Mouse (Mus musculus) midbrain, embryonic 15.5 days (tissue): ENCODE measurements around the gene Ralgapa2. TPM values are rescaled to one million over a fixed set of nuclear protein-coding genes. Genes with fewer than 3 reads are reported as not detected.

ENCODE experiments used
- ATAC-seq: fragments of 200-750 bp; cut with Nextera tagmentation; replicated peaks from 2 replicates; pipeline ENCODE4 v1.8.0; 2017; ENCODE audit warnings: moderate TSS enrichment
- H3K27ac ChIP-seq: fragments of 300-500 bp; sonication (generic); 2 replicates; pipeline ENCODE4 v1.5.1; 2015; ENCODE audit warnings: mild to moderate bottlenecking, inconsistent platforms
- H3K27me3 ChIP-seq: fragments of 300-500 bp; sonication (generic); replicated peaks from 2 replicates; pipeline ENCODE4 v1.6.1; 2015; ENCODE audit warnings: inconsistent platforms
- H3K36me3 ChIP-seq: fragments of 300-500 bp; sonication (generic); replicated peaks from 2 replicates; pipeline ENCODE4 v1.6.1; 2015; ENCODE audit warnings: inconsistent platforms
- H3K4me1 ChIP-seq: fragments of 300-500 bp; sonication (generic); 2 replicates; pipeline ENCODE4 v1.6.1; 2015; ENCODE audit warnings: inconsistent platforms
- H3K4me2 ChIP-seq: fragments of 300-500 bp; sonication (generic); 2 replicates; pipeline ENCODE4 v1.6.1; 2015; ENCODE audit warnings: inconsistent platforms, mild to moderate bottlenecking, moderate library complexity
- H3K4me3 ChIP-seq: fragments of 300-500 bp; sonication (generic); 2 replicates; pipeline ENCODE4 v1.5.1; 2015; ENCODE audit warnings: mild to moderate bottlenecking, inconsistent platforms
- H3K9ac ChIP-seq: fragments of 300-500 bp; sonication (generic); 2 replicates; pipeline ENCODE4 v1.6.1; 2015; ENCODE audit warnings: mild to moderate bottlenecking, inconsistent platforms
- H3K9me3 ChIP-seq: fragments of 300-500 bp; sonication (generic); 2 replicates; pipeline ENCODE4 v1.6.1; 2016; ENCODE audit warnings: inconsistent platforms
- WGBS: fragments of 180-500 bp; shearing (Covaris S2); methylation state at CpG from one replicate; pipeline ENCODE4 v1.1.7; 2015; ENCODE audit warnings: mixed read lengths; 5-methylcytosine and 5-hydroxymethylcytosine counted together
- polyA plus RNA-seq: library from polyadenylated mRNA; unstranded; fragments of >200 nt; fragmentation: Nextera tagmentation; extraction: Ambion mirVana; gene quantifications from 2 replicates; pipeline ENCODE4 v1.2.1, GENCODE M21; 2015

The Ralgapa2 gene
- polyA plus RNA-seq, 1 experiment from 2014 or later: 15.1 TPM

- no peaks in the 10 kb centered on the region for H3K4me1 ChIP-seq
- H3K4me2 ChIP-seq: no peak overlapping the region
- WGBS: 93% methylated on average over 4 of the region's 4 CpGs
- no peaks in the 10 kb centered on the region for H3K9me3 ChIP-seq
- no peak overlapping the region for H3K27ac ChIP-seq
- ATAC-seq: no peak
- H3K27me3 ChIP-seq: no peaks in the 10 kb centered on the region
- H3K36me3 ChIP-seq: no peaks in the 10 kb centered on the region
- no peak overlapping the region for H3K4me3 ChIP-seq
- H3K9ac ChIP-seq: no peak overlapping the region
These were observed 12.7 kb upstream of the Ralgapa2 start for GRCm38 (mm10) chr2:146524685-146525415.

- Histone ChIP-seq H3K9me3 (no peaks in the 10 kb centered on the region), H3K27me3 (no peaks in the 10 kb centered on the region), H3K36me3 (no peaks in the 10 kb centered on the region), H3K9ac (no peak overlapping the region), H3K4me2 (no peak overlapping the region), H3K4me1 (no peaks in the 10 kb centered on the region), H3K4me3 (no peak overlapping the region), H3K27ac (no peak overlapping the region)
- WGBS: 77% methylated on average over 2 of the region's 2 CpGs
- ATAC-seq: no peak
These were observed 4.8 kb upstream of the Ralgapa2 start for GRCm38 (mm10) chr2:146516894-146517293.

- no peaks in the 10 kb centered on the region for H3K9me3 ChIP-seq
- peaks cover 9% of the 10 kb centered on the region for H3K4me1 ChIP-seq
- no peak overlapping the region for H3K27ac ChIP-seq
- no peak overlapping the region for H3K9ac ChIP-seq
- no peak for ATAC-seq
- no peak overlapping the region for H3K4me3 ChIP-seq
- H3K36me3 ChIP-seq: no peaks in the 10 kb centered on the region
- H3K27me3 ChIP-seq: no peaks in the 10 kb centered on the region
- no peak overlapping the region for H3K4me2 ChIP-seq
- 81% methylated on average over 2 of the region's 2 CpGs for WGBS
These were observed 2.9 kb upstream of the Ralgapa2 start for GRCm38 (mm10) chr2:146515081-146515480.

GRCm38 (mm10) chr2:146512581-146512920 is 407 bp upstream of the Ralgapa2 start:
- Histone ChIP-seq H3K27ac (no peak overlapping the region), H3K9me3 (no peaks in the 10 kb centered on the region), H3K4me1 (peaks cover 15% of the 10 kb centered on the region), H3K36me3 (no peaks in the 10 kb centered on the region), H3K27me3 (no peaks in the 10 kb centered on the region), H3K9ac (no peak overlapping the region; the same call in 1 of the 2 replicates), H3K4me2 (peak overlapping the region; percentile 69), H3K4me3 (peak overlapping the region; percentile 72)
- ATAC-seq: peak; percentile 13
- 67% methylated on average over 2 of the region's 2 CpGs for WGBS

GRCm38 (mm10) chr2:146511401-146511865 is 711 bp downstream of the Ralgapa2 start:
- H3K9me3 ChIP-seq: no peaks in the 10 kb centered on the region
- 0% methylated on average over 21 of the region's 22 CpGs for WGBS
- H3K4me2 ChIP-seq: peak overlapping the region; percentile 69
- peak overlapping the region; percentile 72 for H3K4me3 ChIP-seq
- H3K4me1 ChIP-seq: peaks cover 15% of the 10 kb centered on the region
- H3K27ac ChIP-seq: peak overlapping the region; percentile 64
- peak; percentile 54; the same call in 1 of the 2 replicates for ATAC-seq
- no peaks in the 10 kb centered on the region for H3K36me3 ChIP-seq
- H3K27me3 ChIP-seq: no peaks in the 10 kb centered on the region
- H3K9ac ChIP-seq: peak overlapping the region; percentile 83

GRCm38 (mm10) chr2:146510780-146511179 is 1.4 kb downstream of the Ralgapa2 start:
- peaks cover 15% of the 10 kb centered on the region for H3K4me1 ChIP-seq
- peak overlapping the region; percentile 72 for H3K4me3 ChIP-seq
- no peak overlapping the region for H3K27ac ChIP-seq
- no peaks in the 10 kb centered on the region for H3K9me3 ChIP-seq
- WGBS: 4% methylated on average over 1 of the region's 1 CpGs
- H3K4me2 ChIP-seq: peak overlapping the region; percentile 69
- ATAC-seq: no peak
- H3K27me3 ChIP-seq: no peaks in the 10 kb centered on the region
- H3K9ac ChIP-seq: peak overlapping the region; percentile 83; the same call in 1 of the 2 replicates
- no peaks in the 10 kb centered on the region for H3K36me3 ChIP-seq

GRCm38 (mm10) chr2:146502578-146503311 is 9.4 kb downstream of the Ralgapa2 start:
- no peak overlapping the region for H3K9ac ChIP-seq
- peaks cover 6% of the 10 kb centered on the region for H3K4me1 ChIP-seq
- no peak overlapping the region for H3K4me3 ChIP-seq
- no peaks in the 10 kb centered on the region for H3K9me3 ChIP-seq
- WGBS: 69% methylated on average over 9 of the region's 9 CpGs
- no peaks in the 10 kb centered on the region for H3K36me3 ChIP-seq
- no peak overlapping the region for H3K27ac ChIP-seq
- no peak overlapping the region for H3K4me2 ChIP-seq
- 0 out of 2 replicates have a peak, but pooled peaks have one; percentile 44 for ATAC-seq
- no peaks in the 10 kb centered on the region for H3K27me3 ChIP-seq

GRCm38 (mm10) chr2:146500067-146500466 is 12.1 kb downstream of the Ralgapa2 start:
- no peak overlapping the region for H3K9ac ChIP-seq

GRCm38 (mm10) chr2:146499111-146499510 is 13.0 kb downstream of the Ralgapa2 start:
- Histone ChIP-seq H3K36me3 (no peaks in the 10 kb centered on the region), H3K4me1 (peaks cover 6% of the 10 kb centered on the region), H3K27ac (no peak overlapping the region), H3K4me3 (no peak overlapping the region), H3K4me2 (no peak overlapping the region), H3K27me3 (no peaks in the 10 kb centered on the region), H3K9ac (no peak overlapping the region), H3K9me3 (no peaks in the 10 kb centered on the region)
- 96% methylated on average over 1 of the region's 1 CpGs for WGBS
- no peak for ATAC-seq

More at GRCm38 (mm10) chr2:146500067-146500466, 12.1 kb downstream of the Ralgapa2 start:
- Histone ChIP-seq H3K9me3 (no peaks in the 10 kb centered on the region), H3K4me2 (no peak overlapping the region), H3K36me3 (no peaks in the 10 kb centered on the region), H3K4me1 (peaks cover 6% of the 10 kb centered on the region), H3K27me3 (no peaks in the 10 kb centered on the region), H3K4me3 (no peak overlapping the region), H3K27ac (no peak overlapping the region)
- ATAC-seq: no peak
- 88% methylated on average over 1 of the region's 1 CpGs for WGBS

- no peak overlapping the region for H3K27ac ChIP-seq
- no peaks in the 10 kb centered on the region for H3K9me3 ChIP-seq
- H3K36me3 ChIP-seq: no peaks in the 10 kb centered on the region
- ATAC-seq: no peak
- 91% methylated on average over 6 of the region's 6 CpGs for WGBS
- no peaks in the 10 kb centered on the region for H3K27me3 ChIP-seq
- H3K4me2 ChIP-seq: no peak overlapping the region
- no peak overlapping the region for H3K4me3 ChIP-seq
- peaks cover 6% of the 10 kb centered on the region for H3K4me1 ChIP-seq
- no peak overlapping the region for H3K9ac ChIP-seq
These were observed 13.8 kb downstream of the Ralgapa2 start for GRCm38 (mm10) chr2:146498298-146498697.

- Histone ChIP-seq H3K27me3 (no peaks in the 10 kb centered on the region), H3K9me3 (no peaks in the 10 kb centered on the region), H3K4me1 (no peaks in the 10 kb centered on the region), H3K27ac (no peak overlapping the region), H3K36me3 (no peaks in the 10 kb centered on the region), H3K9ac (no peak overlapping the region), H3K4me2 (no peak overlapping the region), H3K4me3 (no peak overlapping the region)
- ATAC-seq: no peak
- WGBS: 21% methylated on average over 1 of the region's 1 CpGs
These were observed 15.1 kb downstream of the Ralgapa2 start for GRCm38 (mm10) chr2:146496995-146497394.

GRCm38 (mm10) chr2:146495781-146496180 is 16.4 kb downstream of the Ralgapa2 start:
- Histone ChIP-seq H3K36me3 (no peaks in the 10 kb centered on the region), H3K4me3 (no peak overlapping the region), H3K9ac (no peak overlapping the region), H3K27me3 (no peaks in the 10 kb centered on the region), H3K4me1 (no peaks in the 10 kb centered on the region), H3K27ac (no peak overlapping the region), H3K4me2 (no peak overlapping the region), H3K9me3 (no peaks in the 10 kb centered on the region)
- 76% methylated on average over 9 of the region's 9 CpGs for WGBS
- ATAC-seq: no peak
